Mouse (Mus musculus): ENCODE data around the gene Trem2. TPM values are rescaled to one million over a fixed set of nuclear protein-coding genes. Genes with fewer than 3 reads are reported as not detected.
"Not testable (repeated sequence)": the region's sequence is repeated elsewhere in the genome, so short reads cannot be mapped to it uniquely, and the experiment has no call there.

Gene Trem2
- 2.1 and 3.8 TPM in 2 replicates for polyA plus RNA-seq (2015; fragmentation: Nextera tagmentation; extraction: Ambion mirVana)

DNA sequence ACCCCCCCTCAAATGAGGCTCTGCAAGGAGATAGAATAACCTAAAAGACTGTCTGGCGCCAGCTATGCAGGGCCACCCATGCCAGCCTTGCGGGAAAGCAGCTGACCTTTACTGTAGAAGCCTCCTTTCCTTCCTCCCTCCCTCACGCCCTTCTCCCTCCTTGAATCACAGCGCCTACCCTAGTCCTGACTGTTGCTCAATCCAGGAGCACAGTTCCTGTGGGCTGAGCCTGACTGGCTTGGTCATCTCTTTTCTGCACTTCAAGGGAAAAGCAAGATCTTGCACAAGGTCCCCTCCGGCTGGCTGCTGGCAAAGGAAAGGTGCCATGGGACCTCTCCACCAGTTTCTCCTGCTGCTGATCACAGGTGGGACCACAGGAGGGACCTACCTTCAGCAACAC is at the start of gene Trem2:
Trem2 (plus strand) TSS at position 171 of the 400 bp plus-strand sequence.
- no peak for DNase-seq (ENCODE audit: low spot score)

DNA sequence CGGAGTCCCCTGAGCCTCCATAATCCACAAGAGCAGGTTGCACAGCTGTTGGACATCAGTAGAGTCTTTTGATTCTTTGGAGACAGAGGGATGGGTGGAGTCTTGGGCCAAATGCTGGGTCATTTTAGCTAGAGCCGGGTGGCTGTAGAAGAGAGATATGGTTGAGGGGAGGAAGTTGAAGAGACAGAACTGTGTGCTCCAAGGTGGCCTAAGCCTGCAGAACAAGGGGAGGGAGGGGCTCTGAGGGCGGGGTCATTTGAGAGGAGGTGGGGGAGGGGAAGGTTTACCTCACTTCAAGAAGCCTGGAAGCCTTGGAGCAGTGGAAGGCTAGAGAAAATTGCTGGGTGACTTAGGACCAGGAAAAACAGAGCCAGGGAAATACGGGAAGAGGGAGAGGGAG is 47.0 kb upstream of the Trem2 start, which contains the start of gene Treml2:
Treml2 (plus strand) TSS at position 296 of the 400 bp plus-strand sequence.
- DNase-seq (ENCODE audit: low spot score), result peak; percentile 45

DNA sequence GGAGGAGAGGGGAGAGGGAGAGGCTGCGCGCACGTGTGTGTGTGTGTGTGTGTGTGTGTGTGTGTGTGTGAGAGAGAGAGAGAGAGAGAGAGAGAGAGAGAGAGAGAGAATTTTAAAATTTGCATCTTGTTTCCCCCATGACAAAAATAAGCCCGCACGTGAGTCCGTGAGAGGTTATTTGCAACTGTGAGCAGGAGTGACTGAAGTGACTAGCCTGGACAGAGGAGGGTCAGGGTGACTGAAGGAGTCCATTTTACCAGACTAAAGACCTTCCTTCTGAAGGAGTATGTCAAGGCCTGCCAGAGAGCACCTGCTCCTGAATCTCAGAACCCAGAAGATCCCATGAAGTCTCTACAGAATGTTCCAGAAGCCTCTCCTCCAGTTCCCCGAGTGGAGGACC is 46.4 kb upstream of the Trem2 start:
- DNase-seq (ENCODE audit: low spot score), result no peak

DNA sequence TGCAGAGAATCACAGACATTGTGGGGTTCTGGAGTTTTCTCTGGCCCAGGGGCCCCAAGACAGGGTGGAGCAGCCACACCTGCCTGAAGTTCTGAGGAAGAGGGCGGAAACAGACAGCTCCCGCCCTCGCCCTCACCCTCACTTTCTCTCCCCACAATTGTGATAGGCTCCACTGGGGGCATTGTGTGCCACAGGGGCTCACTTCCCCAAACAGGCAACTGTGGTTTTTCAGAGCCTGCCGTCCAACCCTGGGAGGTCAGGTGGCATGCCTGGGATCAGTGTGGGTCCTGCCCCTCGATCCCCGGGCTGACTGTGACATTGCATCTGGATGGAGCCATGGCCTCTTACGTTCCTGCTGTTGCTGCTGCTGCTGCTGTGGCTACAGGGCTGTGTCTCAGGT is 46.0 kb upstream of the Trem2 start:
- DNase-seq (ENCODE audit: low spot score), result peak; percentile 81

DNA sequence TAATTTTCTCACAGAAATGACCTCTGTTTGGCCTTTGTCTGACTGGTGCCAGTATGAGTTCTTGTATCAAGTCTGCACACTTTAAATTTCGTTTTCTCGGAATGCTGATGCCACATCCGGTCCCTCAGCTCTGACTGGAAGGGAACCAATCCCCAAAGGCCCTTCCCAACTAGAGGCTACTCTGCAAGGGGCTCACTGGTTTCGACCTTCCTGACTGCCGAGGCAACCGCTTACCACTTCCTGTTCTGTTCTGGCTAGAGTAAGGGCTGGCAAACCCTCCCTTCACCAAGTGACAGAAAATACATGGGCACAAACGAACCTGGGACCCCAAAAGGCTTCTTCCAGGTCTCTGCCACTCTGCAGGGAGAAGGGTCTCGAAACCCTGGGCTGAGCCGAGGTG is 45.3 kb upstream of the Trem2 start:
- peak; percentile 83 for DNase-seq (ENCODE audit: low spot score)

DNA sequence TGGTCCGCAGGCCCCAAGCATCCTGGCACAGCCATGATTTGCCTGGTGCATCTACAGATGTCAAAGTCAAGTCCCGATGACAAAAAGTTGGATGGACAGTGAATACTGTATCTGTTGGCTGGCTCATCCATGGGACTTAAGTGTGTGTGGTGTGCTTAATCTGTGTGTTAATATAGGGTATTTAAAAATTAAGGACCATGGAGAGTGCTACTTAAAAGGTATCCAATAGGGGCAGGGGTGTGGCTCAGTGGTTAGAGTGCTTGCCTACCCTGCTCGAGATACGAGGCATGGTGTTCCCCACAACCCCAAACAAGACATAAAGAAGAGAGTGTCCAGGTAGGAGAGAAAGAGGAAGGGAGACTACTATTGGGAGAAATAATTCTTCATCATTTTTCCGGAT is 44.4 kb upstream of the Trem2 start:
- DNase-seq (ENCODE audit: low spot score), result peak; percentile 3

DNA sequence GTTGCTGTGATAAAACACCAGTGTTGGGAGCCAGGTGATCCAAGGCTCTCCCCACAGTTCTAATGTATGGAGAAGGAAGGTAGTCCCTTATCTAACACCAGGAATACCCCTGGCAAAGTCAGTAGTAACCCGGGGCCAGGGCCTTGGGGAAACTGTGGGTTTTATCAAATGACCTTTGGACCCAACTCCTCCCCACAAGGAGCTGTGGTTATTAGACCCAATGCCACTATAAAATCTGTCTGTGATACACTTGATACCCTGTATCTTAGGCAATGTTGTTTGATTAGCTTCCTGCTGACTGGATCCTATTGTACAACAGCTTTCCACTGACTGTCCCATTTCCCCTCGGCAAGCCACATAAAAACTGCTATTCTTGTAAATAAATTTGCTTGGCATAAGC is 34.1 kb upstream of the Trem2 start:
- DNase-seq (ENCODE audit: low spot score), result no peak

DNA sequence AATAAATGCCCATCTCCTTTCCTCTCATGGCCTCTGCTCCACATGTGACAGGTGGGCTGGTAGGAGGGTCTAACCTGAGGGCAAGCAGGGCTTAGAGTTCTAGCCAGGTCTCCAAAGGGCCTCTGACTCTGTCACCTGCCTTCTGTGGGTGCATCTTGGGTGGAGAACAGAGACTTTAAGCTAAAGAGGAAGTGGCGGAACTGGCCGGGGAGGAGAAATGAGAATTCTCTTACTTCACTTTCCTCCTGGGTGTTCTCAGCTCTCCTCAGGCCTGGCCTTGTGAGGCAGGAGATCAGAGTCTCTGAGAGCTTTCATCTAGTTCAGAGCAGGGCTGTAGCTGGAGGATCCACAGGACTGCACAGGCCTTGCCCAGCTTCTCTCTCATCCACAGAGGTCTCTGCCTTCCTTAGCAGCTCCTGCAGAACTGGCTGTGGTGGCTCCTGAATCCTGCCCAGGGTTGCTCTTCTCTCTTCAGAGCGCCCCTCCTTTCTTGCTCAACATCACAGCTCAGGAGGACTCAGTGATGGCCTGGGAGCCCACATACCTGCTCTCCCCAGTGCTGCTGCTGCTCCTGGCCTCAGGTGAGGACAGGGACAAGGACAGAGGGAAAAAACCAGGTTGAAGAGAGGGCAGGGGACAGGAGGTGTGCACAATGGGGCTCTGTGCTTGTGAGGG is 30.2 kb upstream of the Trem2 start, which contains the start of gene B430306N03Rik:
B430306N03Rik (plus strand) TSS at position 237 of the 675 bp plus-strand sequence.
- not testable (repeated sequence) for DNase-seq (ENCODE audit: low spot score)

DNA sequence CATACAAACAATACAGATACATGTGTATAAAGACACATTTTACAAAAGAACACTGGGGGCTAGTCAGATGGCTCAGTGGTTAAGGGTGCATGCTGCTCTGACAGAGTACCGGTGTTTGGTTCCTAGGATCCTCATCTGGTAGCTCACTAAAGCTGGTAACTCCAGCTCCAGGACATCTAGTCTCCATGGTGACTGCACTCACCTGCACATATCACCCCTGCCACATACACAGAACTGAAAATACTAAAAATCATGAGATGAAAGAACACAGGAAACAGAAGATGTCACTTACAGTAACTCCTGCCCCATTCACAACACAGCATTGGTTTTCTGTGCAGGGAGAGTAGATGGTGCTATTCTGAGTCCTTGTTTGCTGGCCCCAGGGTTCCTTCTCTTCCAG is 27.5 kb upstream of the Trem2 start:
- DNase-seq (ENCODE audit: low spot score), result no peak

DNA sequence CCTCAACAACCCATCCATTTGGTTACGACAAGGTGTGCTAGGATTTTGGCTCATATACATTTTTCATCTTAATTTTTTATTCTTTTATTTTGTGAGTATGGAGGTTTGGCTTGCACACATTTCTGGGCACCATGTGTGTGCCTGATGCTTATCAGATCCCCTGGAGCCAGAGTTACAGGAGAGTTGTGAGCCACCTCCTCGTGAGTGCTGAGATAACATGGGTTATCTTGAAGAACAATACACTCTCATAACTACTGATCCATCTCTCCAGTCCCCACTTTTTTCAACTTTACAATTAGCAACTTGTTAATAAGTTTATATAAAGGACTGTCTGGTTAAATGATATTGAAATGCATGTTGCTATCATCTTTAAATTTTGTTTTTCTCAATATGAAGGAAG is 24.9 kb upstream of the Trem2 start:
- DNase-seq (ENCODE audit: low spot score), result no peak

DNA sequence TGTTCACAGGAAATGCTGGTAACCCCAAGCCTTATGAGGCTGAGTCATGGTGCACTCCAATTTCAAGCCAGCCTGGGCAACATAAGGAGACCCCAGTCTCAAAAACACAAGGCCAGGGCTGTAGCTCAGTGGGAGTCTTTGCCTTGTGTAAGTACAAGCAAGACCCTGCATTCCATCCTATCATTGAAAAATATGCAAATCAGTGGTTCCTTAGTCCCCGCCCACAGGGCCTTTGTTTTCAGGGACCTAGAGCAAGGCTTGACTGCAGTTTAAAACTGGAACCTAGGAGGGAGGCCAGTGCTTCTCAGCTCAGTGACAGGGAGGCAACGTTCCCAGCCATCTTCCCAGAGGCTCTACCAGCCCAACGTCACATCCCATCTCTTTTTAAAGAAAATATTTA is 23.0 kb upstream of the Trem2 start:
- DNase-seq (ENCODE audit: low spot score), result no peak

DNA sequence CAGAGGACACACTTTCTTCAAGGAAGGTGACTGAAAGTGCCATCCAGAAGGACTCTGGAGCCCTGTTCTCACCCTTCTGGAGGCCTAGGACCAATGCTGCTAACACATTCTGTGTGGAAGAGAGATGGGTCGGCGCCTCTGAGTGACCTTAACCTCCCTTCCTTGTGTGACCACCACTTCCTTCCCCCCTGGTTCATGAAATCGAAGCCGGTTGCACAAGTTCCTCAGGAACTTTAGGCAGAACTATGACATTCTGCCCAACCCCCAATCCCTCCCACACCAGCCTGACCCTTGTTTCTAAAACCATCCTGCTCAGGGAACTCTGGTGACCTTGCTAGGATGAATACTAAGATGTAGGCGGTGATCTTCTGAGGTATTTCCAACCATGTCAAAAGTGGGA is 21.9 kb upstream of the Trem2 start:
- DNase-seq (ENCODE audit: low spot score), result no peak

DNA sequence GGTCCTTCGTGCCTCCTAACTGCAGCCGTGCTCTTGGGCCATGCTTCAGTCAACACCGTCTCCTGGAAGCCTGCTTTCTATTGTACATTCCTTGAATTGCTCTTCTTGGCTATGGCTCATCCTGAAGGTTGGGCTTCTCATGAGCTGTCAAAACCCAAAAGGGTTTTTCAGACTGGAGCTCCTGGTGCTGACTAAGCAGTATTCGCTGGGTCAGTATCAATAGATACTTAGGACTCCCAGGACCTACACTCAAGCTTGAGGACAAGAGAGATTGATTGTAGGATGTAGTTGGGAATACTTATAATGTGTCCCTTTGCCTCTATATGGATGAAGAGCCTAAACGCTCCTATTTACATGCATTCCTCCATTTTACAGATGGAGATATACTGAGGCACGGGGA is 21.1 kb upstream of the Trem2 start:
- no peak for DNase-seq (ENCODE audit: low spot score)

DNA sequence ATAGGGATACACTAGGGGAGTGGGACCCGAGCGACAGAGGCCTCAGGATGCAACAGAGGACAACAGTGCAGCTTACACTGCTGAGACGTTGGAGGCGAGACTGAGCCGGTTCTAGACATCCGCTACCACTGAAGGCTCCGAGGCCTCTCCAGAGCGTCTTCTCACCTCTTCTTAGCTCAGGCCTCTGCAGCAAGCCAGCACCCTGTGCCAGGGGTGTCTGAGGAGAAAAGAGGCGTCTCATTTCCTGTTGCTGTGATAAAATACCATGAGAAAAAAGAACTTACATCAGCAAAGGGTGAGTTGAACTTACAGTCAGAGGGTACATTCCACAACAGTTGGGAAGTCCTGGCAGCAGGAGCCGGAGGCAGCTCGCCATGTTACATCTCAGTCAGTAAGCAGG is 20.6 kb upstream of the Trem2 start:
- no peak for DNase-seq (ENCODE audit: low spot score)

DNA sequence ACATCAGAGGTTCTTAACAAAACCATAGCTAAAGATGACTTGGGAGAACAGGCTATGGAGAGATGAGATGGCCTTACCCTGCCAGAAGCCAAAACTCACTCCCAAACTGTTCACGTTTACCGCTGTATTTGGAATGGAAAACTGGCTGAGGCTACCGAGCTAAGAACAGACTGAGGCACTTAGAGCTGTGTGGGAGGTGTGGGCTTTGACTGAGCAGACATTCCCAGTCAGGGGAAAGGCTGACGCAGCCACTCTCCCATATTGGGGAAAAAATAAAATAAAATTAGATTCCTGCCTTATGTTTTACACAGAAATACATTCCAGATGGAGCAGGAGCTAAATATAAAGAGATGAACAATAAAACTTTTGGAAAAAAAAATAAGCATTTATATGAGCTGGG is 19.5 kb upstream of the Trem2 start:
- no peak for DNase-seq (ENCODE audit: low spot score)

DNA sequence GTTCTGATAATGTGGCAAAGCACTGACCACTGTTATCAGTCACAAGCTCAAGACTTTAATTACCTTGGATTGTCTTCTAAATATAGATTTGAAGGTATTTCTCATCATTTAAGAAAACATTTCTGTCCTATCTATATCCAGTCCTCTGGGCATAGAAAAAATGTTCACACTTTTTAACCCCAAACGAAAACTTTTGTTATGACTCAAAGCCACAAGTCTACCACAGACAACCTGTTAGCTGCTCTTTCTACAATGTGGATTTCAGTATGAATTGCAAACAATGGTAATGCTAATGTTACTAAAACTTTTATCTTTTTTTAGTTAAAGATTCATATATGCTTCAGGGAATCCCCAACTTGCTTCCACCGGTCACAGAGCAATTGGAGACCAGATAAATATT is 13.7 kb upstream of the Trem2 start:
- no peak for DNase-seq (ENCODE audit: low spot score)

DNA sequence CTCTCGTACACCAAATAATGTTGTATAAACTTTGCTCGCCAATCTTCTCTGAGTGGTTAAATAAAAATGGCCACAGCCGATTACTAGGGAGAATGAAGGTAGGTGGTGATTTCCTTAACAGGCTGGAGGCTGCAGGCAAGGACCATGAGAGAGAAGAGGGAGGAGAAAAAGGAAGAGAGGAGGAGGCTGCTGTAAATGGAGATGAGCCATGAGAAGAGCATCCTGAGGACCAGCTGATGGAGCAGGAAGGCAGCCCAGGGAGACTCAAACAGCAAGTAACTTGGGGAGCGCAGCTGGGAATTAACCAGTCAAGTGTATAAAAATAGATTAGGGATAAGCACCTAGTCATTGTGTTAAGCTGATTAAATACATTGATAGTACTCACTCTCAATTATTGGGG is 12.0 kb upstream of the Trem2 start:
- DNase-seq (ENCODE audit: low spot score), result no peak

DNA sequence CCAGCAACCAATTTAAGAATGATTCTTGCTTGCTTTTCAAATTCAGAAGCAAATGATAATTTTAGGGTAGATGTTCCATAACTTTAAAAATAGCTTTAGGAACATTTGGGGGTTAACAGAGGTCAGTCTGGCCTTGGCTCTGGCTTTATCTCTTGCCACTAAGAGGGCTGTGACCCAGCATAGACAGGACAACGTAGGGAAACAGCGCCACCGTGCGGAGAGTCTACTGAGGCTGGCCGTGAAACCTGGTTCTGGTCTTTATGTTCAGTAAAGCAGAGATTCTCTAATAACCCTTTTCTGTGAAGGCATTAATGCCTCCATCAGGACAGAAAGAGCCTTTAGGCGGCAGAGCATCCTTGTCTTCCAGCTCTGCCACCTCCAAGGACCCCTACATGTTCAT is 9.3 kb upstream of the Trem2 start:
- DNase-seq (ENCODE audit: low spot score), result peak; percentile 79

DNA sequence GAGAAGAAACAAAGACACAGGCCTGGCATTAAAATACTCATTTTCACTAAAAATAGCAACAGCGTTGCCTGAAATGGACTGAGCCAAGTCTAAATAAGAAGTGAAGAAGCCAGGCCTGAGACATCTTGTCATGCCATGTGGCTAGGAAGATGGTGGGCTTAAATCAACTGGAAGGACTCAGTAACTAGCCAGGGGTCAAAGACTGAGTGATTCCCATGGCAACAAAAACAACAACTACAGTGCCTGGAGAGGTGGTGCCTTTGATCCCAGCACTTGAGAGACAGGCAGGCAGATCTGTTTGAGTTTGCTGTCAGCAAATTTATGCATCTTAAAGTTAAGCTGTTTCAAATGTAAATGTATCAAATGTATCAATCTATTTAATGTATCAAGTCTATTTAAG is 5.9 kb upstream of the Trem2 start:
- DNase-seq (ENCODE audit: low spot score), result no peak

DNA sequence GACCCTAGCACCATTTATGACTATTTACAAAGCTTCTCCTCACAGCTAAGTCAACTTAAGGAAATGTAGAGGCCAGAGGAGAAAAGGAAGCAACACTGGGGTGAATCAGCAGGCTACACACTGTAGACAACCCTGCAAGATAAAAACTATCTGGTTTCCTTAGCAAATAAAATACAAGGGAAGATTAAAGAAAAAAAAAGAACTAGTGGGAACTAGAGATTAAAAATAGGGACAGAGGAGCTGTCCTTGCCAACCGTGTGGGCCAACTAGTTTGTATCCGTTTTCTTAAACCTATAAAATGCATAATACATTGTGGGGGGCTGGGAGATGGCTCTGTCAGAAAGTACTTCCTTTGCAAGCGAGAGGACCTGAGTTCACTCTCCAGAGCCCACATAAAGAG is 4.3 kb upstream of the Trem2 start:
- DNase-seq (ENCODE audit: low spot score), result no peak

DNA sequence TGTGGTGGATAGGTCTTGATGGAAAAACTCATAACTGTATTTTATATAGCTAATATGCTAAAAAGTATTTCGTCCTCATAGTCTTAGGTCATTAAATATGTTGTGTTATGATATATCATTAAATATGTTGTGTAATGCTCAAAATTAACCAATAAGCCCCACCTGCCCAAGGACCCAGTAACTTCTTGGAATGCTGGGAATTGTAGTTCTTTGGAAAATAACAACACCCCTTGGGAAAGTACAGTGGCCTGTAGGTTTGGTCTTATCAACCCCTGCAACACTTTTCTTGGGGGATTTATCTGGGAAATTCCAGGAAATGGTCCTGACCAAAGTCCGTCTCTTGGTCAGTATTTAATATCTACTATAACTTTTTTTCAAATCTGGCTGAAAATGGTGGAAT is 3.1 kb upstream of the Trem2 start:
- no peak for DNase-seq (ENCODE audit: low spot score)

DNA sequence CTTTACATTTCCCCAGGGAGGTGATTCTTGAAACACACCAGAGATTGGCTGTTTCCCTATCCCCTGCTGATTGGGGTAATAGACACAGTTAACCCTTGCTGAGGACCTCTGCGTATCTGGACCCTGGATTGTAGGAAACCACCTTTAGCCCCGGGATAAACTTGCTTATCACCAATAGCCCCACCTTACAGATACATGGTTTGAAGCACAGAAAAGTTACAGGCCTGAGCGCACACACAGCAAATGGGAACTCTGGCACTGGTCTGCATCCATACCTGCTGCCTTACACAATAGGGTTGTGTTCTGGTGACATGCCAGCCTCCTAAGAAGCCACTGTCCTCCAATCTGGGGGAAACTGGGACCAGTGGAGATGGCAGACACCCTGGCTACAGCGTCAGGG is 377 bp upstream of the Trem2 start:
- DNase-seq (ENCODE audit: low spot score), result no peak

DNA sequence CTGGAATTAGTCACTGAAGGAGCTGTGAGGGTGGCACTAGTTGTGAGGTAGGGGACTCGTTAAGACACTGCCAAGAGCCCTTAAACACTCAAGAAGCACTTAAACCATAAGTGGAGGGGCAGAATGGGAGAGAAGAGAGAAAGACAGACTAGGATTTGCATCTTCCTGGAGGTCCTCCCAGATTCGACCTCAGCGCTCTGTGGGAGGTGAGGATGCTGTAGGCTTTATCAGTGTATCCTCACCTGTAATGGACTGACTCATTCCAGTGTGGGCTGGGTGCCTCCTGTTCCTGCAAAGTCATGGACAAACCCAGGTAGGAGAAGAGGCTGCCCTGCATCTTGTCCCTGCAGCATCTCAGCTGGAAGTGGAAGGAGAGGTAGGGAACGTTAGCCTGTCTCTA is 633 bp downstream of the Trem2 start:
- no peak for DNase-seq (ENCODE audit: low spot score)

DNA sequence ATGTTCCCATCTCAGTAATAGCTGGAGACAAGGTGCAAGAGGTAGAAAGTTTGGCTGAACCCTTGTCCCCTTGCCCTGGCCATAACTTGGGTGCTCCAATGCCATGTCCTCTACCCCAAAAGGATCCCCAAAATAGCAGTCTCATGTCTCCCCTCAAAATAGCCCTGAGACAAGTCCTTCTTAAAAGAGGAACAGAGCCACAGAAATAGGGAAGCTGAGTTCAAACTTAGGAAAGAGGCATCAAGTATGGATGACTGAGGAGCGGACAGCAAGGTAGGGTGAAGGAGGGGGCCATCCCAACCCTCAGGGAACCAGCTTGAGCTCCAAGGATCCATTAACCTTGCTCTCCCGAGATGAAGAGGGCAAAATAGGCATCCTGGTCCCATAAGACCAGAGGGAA is 1.1 kb downstream of the Trem2 start:
- DNase-seq (ENCODE audit: low spot score), result no peak

Measured in thymus, postnatal 0 days (tissue).